Mouse (Mus musculus) heart, adult 18-20 months (tissue): Measurements from ENCODE around the gene Ugt2b35. TPM values are rescaled to one million over a fixed set of nuclear protein-coding genes. Genes with fewer than 3 reads are reported as not detected.
"Not testable (repeated sequence)": the region's sequence is repeated elsewhere in the genome, so short reads cannot be mapped to it uniquely, and the experiment has no call there.

Experiments
- DNase-seq, 2 experiments: peaks; one replicate each; pipeline ENCODE4 v3.0.0; 2021 to 2022; ENCODE audit warnings: mixed read lengths in 1 of 2
- long read RNA-seq, 2 experiments: library from polyadenylated mRNA; stranded (forward); transcript quantifications; one replicate each; pipeline ENCODE4 v2.0.0; 2021
- total RNA-seq, 2 experiments: library from RNA; stranded (reverse); gene quantifications; 2 replicates each; pipeline ENCODE4 v1.2.3; 2021

The Ugt2b35 gene
- not detected for total RNA-seq
- long read RNA-seq, experiment 1, result 0 reads
- long read RNA-seq, experiment 2, result 0 reads

DNA sequence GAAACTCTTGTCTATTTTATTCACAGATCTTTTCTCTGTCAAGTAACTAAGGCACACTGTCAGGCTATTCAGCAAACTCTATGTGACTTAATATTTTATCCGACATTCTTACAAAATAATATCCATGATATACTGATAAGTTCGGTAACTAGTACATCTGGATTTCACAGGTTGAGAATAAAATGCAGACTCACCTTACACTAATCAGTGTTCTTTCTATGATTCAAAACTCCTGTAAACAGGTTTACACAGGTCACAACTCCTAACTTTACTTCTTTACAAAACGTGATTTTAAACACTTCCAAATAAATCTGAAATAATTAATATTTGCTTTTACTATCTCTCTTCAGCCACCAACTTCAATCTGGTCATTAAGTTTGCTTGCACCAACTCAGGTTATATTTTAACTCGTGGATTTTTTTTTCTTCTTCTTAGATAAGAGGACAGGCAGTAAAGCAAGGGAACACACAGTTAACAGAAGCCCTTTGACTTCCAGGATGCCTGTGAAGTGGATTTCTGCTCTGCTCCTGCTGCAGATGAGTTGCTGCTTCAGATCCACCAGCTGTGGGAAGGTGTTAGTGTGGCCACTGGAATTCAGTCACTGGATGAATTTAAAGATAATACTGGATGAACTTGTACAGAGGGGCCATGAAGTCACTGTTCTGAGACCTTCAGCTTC lies at the start of gene Ugt2b35:
TSS of gene Ugt2b35 (plus strand) at position 466 of the 679 bp plus-strand sequence.
- no peak for DNase-seq

DNA sequence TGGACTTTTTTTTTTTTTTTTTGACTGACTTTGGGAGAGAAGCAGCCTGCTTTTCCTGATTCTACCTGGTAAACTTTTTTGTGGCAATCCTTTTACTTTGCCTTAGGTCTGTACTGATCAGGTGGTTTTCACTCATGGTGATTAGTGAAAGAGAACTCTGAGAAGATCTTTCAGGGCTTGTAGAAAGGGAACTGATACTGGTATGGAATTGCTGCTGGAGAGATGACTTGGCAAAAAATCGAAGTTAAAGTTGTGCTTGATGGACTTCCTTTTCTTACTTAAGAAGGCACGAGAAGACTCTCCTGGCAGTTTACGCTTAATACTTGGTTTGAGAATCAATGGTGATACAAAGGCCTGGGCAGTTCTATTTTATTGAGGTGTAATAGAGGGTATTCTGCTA lies 40.2 kb upstream of the Ugt2b35 start:
- no peak for DNase-seq

DNA sequence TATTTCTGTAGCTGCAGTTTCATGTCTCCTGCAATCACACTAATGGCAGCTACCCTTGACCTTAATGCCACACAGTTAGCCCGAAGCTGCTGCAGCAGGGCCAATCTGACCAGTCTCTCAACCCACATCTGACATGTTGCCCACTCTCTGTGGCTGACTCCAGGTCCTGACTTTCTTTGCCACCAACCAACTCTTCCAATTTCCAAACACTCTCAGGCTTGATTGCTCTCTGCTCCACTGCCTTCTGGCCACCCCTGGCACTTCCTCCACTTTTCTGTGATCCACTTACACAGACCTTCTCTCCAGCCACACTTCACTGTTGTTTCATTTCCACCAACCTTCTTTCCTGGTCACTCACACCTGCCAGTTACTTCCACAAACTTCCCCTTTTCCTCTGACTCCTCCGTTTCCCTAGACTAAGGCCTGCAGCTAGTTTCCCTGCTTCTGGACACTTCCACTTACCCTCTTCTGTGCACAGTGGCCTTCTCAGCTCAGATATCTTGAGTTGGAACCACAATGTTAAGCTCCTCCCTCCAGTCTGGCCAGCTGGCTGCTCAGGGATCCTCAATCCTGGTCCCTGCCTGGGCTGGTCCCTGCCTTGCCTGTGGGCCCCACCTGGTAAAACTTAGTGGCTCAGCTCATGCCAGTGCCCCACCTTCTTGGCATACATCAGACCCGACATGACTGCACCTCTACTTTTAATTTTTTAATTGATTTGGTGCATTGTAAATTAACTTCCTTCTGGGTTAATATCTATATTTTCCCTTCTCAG lies 38.9 kb upstream of the Ugt2b35 start:
- DNase-seq, result no peak

DNA sequence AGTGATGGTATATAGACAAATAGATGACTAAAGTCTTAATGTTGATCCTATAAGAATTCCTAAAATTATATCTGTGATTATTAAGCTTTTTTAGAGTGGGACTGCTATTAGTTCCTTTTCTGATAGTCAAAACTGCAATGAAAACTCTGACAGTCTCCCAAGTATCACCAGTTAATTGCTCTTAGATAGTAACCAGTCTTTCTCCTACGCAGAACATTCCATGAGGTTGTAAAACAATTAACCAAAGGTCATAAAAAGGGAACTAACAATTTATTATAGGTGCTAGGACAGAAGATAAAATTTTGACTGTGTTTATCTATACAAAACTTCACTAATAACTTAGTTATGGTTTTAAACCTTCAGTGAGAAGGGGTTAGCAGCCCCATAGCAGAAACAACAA lies 37.8 kb upstream of the Ugt2b35 start:
- DNase-seq, result not testable (repeated sequence)

DNA sequence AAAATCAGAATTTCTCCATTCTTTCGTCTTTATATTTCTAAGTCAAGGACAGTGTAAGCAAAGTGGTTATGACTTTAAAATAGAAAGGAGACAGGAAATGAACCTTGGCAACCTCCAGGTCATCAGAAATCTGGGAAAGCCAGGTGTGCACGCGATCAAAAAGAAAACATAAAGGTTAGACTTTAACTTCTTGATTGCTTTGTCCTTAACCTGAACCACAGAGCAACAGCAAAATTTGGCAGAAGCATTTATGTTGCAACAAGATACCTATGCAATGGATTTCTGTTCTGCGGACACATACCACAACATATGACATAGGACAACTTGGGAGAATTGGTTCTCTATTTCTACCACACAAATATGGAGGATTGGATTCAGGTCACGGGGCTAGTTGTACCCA lies 33.4 kb upstream of the Ugt2b35 start:
- DNase-seq, result not testable (repeated sequence)

DNA sequence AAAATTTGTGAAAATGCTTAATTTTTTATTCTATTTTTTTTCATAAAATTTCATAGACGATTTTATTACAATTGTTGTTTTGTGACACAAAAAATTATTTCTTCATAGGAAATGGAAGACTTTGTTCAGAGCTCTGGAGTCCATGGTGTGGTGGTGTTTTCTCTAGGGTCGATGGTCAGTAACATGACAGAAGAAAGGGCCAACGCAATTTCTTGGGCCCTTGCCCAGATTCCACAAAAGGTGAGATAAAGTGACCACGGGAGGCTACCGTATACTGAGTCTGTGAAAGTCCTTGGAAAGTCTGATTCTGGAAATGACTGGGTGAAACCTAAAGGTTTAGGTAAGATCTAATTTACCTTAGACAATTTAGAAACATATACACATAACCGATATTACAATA lies 4.1 kb downstream of the Ugt2b35 start:
- DNase-seq, result no peak

DNA sequence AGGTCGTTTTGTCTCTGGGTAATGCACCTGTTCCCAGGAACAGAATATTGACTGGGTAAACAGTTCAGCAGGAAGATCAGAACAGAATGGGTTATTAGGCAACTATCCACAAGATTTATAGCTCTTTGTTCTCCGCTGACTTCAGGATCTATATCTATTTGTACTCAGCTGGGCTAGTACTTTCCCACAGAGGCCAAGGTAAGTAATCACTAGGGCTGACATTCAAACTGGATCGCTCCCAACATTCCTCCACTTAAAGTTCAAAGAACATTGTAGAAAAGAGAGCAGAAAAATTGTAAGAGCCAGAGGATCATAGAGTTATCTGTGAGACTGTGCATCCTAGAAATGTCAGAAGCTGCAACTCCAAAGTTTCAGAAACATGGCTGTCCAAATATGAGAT lies 14.8 kb downstream of the Ugt2b35 start:
- no peak for DNase-seq

DNA sequence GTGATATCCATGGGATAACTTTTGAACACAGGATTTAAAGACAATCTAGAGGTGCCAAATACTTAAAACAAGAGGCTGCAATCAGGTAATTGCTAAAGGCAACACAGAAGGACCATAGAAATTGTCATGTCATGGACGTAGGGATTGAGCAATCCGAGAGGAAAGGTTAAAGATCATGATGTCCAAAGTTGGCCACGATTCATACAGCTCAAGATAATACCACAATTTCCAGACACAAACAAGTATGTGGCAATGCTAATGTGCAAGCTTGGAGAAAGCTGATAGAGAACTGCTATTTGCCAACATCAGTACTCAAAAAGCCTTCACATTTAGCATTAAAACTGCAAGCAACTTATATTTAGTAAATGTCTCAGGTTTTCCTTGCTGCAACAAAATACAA lies 26.7 kb downstream of the Ugt2b35 start:
- DNase-seq, result no peak

DNA sequence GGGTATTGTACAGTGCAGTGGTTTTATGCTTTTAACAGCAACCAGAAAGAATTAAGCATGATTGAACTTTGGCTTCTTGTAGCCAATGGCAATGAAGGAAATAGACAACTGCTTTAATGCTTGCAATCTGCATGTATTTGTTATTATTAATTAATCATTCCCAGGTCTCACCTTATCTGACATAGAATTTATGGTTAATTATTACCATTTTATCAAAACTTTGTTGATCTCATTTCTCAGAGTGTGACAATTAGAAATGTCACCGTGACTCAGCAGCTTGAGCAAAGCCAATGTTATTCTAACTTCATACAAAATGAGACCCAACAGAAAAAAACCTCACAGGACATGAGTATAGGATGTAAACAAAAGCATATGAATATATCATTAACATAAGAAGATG lies 30.0 kb downstream of the Ugt2b35 start:
- DNase-seq, result no peak

Other genes with a start within 250 kb of the Ugt2b35 start
- 10 to 100 TPM; 29.8 to 30.7 TPM for gene Ythdc1, start 196.6 kb upstream of the Ugt2b35 start, total RNA-seq
- under 1 TPM in 1 of 2 experiments, not detected in 1; 0.15 TPM for gene Ugt2b34, start 93.9 kb upstream of the Ugt2b35 start, total RNA-seq
- not detected for gene Ugt2b1, start 74.3 kb upstream of the Ugt2b35 start, total RNA-seq
- not detected for gene Ugt2b36, start 91.7 kb downstream of the Ugt2b35 start, total RNA-seq
- gene Ugt2b5, start 139.5 kb downstream of the Ugt2b35 start, total RNA-seq, result not detected